Mouse (Mus musculus) splenic B cell, adult 2 months (primary cell): Measurements from ENCODE around the gene Gfpt2.

Experiments
- DNase-seq: peaks from one replicate; pipeline ENCODE4 v3.0.0-alpha.2; 2011; ENCODE audit warnings: low read depth, low spot score
- H3K27me3 ChIP-seq: 2 replicates; pipeline ENCODE4 v1.6.1; 2012; ENCODE audit warnings: mild to moderate bottlenecking, low read length, moderate library complexity, mixed read lengths; ENCODE audit not compliant: control insufficient read depth, poor library complexity, insufficient read depth, severe bottlenecking
- H3K36me3 ChIP-seq: 2 replicates; pipeline ENCODE4 v1.6.1; 2012; ENCODE audit warnings: mild to moderate bottlenecking, low read length, moderate library complexity, mixed read lengths; ENCODE audit not compliant: control insufficient read depth, poor library complexity, insufficient read depth, severe bottlenecking

The Gfpt2 gene

GRCm38 (mm10) chr11:49840666-49841065, 46.7 kb downstream of the Gfpt2 start:
- Histone ChIP-seq H3K36me3 (no peaks in the 10 kb centered on the region), H3K27me3 (no peaks in the 10 kb centered on the region)
- DNase-seq: no peak

- no peaks in the 10 kb centered on the region for H3K36me3 ChIP-seq
- DNase-seq: no peak
- H3K27me3 ChIP-seq: no peaks in the 10 kb centered on the region
Observed at GRCm38 (mm10) chr11:49841886-49842285, 47.9 kb downstream of the Gfpt2 start.

GRCm38 (mm10) chr11:49842718-49843117, 48.7 kb downstream of the Gfpt2 start:
- DNase-seq: no peak

GRCm38 (mm10) chr11:49844311-49844710, 50.3 kb downstream of the Gfpt2 start:
- DNase-seq: no peak
- H3K36me3 ChIP-seq: no peaks in the 10 kb centered on the region
- no peaks in the 10 kb centered on the region for H3K27me3 ChIP-seq

More at GRCm38 (mm10) chr11:49842718-49843117, 48.7 kb downstream of the Gfpt2 start:
- no peaks in the 10 kb centered on the region for H3K36me3 ChIP-seq
- H3K27me3 ChIP-seq: no peaks in the 10 kb centered on the region

DNA sequence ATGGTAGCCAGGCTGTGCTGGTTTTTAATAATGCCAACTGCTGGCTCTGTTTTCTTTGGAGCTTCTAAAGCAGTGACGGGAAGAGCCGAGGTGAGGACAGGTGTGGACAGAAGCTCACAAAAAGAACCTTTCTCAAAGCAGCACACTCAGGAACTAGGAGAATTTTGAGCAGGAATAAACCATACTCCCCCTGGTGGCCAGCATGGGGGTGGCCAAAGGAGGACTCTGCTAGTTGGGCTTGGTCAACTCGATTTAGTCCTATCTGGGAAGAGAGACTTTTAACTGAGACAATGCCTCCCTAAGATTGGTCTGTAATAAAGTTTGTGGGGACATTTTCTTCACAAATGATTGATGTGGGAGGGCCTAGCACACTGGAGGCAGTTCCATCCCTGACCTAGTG, 51.0 kb downstream of the Gfpt2 start:
- no peaks in the 10 kb centered on the region for H3K27me3 ChIP-seq
- H3K36me3 ChIP-seq: no peaks in the 10 kb centered on the region
- DNase-seq: peak; percentile 71

DNA sequence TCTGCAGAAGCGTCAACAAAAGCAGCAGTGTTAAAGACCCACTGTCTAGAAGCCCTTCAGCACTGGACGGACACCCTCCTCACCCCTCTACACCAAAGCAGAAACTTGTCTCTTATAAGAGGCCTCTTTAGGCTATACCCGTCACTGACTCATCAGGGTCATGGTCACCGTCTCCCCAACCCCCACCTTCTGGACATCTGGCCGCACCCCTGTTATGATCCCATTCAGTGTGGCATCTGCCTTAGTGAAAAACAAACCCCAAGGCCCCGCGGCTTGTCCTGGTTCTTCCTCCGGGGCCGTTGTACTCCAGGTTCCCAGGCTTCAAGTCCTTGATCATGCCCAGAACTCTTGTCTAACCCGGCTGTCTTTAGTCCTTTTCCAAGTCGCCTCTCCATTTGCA, 52.0 kb downstream of the Gfpt2 start:
- DNase-seq: no peak
- no peaks in the 10 kb centered on the region for H3K36me3 ChIP-seq
- H3K27me3 ChIP-seq: no peaks in the 10 kb centered on the region

GRCm38 (mm10) chr11:49846401-49847070, 52.6 kb downstream of the Gfpt2 start, which contains the start of gene Mapk9:
TSS of gene Mapk9 (plus strand) at chr11:49846751.
- peak; percentile 98 for DNase-seq
- Histone ChIP-seq H3K36me3 (no peaks in the 10 kb centered on the region), H3K27me3 (no peaks in the 10 kb centered on the region)

DNA sequence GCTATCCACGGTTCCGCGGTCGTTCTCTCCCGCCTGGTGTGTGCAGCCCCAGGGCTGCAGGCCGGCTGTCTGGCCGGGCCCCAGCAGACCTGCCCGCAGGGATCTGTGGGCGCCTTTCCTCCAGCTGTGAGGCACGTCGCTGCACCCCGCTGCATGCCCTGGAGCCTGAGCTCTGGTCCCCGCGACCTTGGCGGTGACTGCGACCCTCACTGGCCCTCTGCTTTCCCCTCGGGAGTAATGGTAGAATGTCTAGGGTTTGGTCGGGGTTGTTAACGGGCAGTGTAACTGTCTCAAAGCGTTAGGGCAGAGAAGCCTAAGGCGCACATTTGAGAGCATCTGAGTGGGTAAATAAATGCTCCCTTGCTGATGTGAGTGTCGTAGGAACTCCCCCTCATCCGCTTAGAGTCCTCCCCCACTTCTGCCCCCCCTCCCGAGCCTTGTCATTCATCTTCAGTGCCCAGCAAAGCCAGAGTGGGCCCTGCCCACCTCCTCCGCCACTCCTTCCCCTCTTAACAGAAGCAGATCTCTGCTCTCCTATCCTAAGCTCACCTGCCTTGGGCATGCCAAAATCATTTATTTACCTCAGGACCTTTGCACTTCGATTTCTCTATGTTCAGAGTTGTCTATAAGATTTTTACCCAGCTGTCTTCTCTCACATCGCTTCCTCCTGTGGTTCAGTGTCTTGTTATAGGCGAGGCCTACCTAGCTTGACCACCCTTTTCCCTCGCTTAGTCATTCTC, 53.3 kb downstream of the Gfpt2 start:
- no peaks in the 10 kb centered on the region for H3K27me3 ChIP-seq
- no peaks in the 10 kb centered on the region for H3K36me3 ChIP-seq
- peak; percentile 37 for DNase-seq

- Histone ChIP-seq H3K36me3 (0 out of 2 replicates have a peak, but pooled peaks cover 2% of the 10 kb centered on the region), H3K27me3 (no peaks in the 10 kb centered on the region)
- no peak for DNase-seq
Observed at GRCm38 (mm10) chr11:49847811-49848078, 53.8 kb downstream of the Gfpt2 start.

GRCm38 (mm10) chr11:49848080-49848815, 54.3 kb downstream of the Gfpt2 start:
- Histone ChIP-seq H3K36me3 (0 out of 2 replicates have a peak, but pooled peaks cover 2% of the 10 kb centered on the region), H3K27me3 (no peaks in the 10 kb centered on the region)
- DNase-seq: no peak

DNA sequence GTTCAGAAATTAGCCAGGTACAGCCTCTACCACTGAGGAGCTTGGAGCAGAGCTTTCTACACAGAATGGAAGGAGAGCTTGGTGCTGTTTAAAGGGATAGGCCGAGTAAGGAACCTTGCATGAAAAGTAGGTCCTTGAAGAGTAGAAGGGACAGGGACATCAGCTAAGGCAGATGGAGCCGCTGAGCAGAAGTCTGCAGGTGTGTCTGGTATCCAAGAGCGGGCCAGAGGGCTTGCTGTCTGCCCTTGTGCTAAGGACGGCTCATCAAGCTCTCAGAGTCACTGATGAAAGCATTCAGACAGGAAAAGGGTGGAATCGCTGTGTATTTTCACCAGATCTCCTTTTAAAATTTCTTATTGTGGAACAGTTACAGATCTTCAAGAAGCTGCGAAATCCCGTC, 56.4 kb downstream of the Gfpt2 start:
- no peak for DNase-seq
- H3K27me3 ChIP-seq: no peaks in the 10 kb centered on the region
- H3K36me3 ChIP-seq: 0 out of 2 replicates have a peak, but pooled peaks cover 6% of the 10 kb centered on the region

DNA sequence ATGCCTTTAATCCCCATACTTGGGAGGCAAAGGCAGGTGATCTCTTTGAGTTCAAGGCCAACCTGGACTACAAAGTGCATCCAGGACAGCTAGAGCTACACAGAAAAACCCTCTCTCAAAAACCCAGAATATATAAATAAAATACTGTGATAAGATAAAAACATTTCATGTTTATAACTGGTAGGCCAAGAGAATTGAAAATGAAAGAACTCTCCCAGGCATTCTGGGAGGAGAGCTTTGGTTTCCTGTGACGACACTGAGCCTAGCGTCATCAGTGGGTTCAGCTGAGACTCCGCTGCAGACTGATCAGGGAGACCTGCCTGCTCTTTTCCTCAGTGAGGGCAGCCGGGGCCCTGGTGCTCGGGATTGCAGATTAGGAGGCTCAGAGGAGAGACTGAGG, 61.2 kb downstream of the Gfpt2 start:
- 0 out of 2 replicates have a peak, but pooled peaks cover 7% of the 10 kb centered on the region for H3K36me3 ChIP-seq
- peak; percentile 29 for DNase-seq
- no peaks in the 10 kb centered on the region for H3K27me3 ChIP-seq

DNA sequence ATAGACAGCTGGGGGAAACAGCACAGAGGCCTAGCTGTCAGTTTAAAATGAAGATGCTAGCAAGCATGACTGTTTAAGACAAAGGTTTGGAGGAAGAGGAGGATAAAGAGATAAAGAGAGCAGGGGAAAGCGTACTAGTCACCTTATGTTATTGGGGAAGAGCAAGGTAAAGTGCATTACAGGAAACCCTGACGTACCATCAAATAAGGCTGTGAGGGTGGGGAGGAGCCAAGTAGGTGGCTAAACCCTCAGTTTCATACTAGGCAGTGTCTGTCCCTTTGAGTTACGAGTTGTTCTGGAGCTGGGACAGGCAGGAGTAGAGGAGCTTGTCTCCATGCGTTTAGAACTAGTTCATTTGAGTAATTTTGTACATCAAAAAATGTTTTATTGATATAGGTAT, 67.2 kb downstream of the Gfpt2 start:
- no peak for DNase-seq
- Histone ChIP-seq H3K36me3 (peaks cover 3% of the 10 kb centered on the region; the same call in 1 of the 2 replicates), H3K27me3 (no peaks in the 10 kb centered on the region)

DNA sequence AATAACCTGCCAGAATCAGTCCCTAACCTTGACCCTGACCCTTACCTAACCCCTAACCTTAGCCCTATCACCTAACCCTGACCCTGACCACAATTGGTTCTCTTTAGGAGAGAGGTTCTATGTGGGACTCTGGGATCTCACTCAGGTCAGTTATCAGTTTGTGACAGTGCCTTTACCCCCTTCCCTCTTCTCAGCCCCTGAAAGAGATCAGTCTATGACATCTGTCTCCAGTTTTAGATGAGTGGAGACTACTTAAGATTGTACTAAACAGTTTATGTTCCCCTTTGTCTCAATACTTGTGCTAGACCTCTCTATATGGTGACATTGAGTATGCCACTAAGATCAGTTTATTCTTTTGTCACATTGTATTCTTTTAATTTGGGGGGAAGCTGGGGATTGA, 69.9 kb downstream of the Gfpt2 start:
- no peaks in the 10 kb centered on the region for H3K27me3 ChIP-seq
- no peak for DNase-seq
- H3K36me3 ChIP-seq: peaks cover 4% of the 10 kb centered on the region; the same call in 1 of the 2 replicates

DNA sequence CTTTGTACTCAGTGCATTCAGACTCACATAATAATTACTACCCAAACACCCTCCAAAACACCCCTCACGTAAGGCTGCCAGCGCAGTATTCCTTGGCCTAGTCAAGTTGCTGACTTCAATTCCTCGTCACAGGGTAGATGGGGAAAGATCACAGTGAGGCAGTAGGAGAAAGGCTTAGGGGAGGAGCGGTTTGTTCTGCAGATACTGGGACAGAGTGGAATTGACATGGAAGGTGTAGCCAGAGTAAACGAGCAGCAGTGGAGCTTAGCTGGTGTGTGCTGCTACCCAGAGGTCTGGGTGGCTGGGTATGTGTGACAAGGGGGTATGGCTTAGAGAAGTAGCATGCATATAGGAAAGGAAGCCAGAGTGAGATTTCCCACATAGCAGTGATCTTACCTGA, 73.3 kb downstream of the Gfpt2 start:
- peaks cover 7% of the 10 kb centered on the region; the same call in 1 of the 2 replicates for H3K36me3 ChIP-seq
- no peaks in the 10 kb centered on the region for H3K27me3 ChIP-seq
- no peak for DNase-seq
